Mouse (Mus musculus) lung, embryonic 15.5 days (tissue): Measurements from ENCODE around the gene Chkb. TPM values are rescaled to one million over a fixed set of nuclear protein-coding genes. Genes with fewer than 3 reads are reported as not detected.

Experiments
- ATAC-seq: fragments of 200-750 bp; cut with Nextera tagmentation; 2 replicates; pipeline ENCODE4 v1.8.0; 2017; ENCODE audit warnings: moderate number of reproducible peaks, borderline replicate concordance; ENCODE audit not compliant: low FRiP score, low TSS enrichment; ENCODE audit errors: extremely low read depth
- H3K27ac ChIP-seq: fragments of 300-500 bp; sonication (generic); 2 replicates; pipeline ENCODE4 v1.5.1; 2015; ENCODE audit warnings: moderate library complexity, mild to moderate bottlenecking, inconsistent platforms
- H3K27me3 ChIP-seq: fragments of 300-500 bp; sonication (generic); 2 replicates; pipeline ENCODE4 v1.6.1; 2015; ENCODE audit warnings: inconsistent platforms
- H3K36me3 ChIP-seq: fragments of 300-500 bp; sonication (generic); 2 replicates; pipeline ENCODE4 v1.6.1; 2015; ENCODE audit warnings: inconsistent platforms
- H3K4me1 ChIP-seq: fragments of 300-500 bp; sonication (generic); 2 replicates; pipeline ENCODE4 v1.6.1; 2015; ENCODE audit warnings: inconsistent platforms
- H3K4me2 ChIP-seq: fragments of 300-500 bp; sonication (generic); 2 replicates; pipeline ENCODE4 v1.6.1; 2015; ENCODE audit warnings: inconsistent platforms, mild to moderate bottlenecking, moderate library complexity
- H3K4me3 ChIP-seq: fragments of 300-500 bp; sonication (generic); 2 replicates; pipeline ENCODE4 v1.5.1; 2015; ENCODE audit warnings: mild to moderate bottlenecking, inconsistent platforms
- H3K9ac ChIP-seq: fragments of 300-500 bp; sonication (generic); 2 replicates; pipeline ENCODE4 v1.6.1; 2015; ENCODE audit warnings: inconsistent platforms
- H3K9me3 ChIP-seq: fragments of 300-500 bp; sonication (generic); 2 replicates; pipeline ENCODE4 v1.6.1; 2016; ENCODE audit warnings: inconsistent platforms
- WGBS: fragments of 180-500 bp; shearing (Covaris S2); methylation state at CpG from one replicate; pipeline ENCODE4 v1.1.7; 2015; 5-methylcytosine and 5-hydroxymethylcytosine counted together
- polyA plus RNA-seq: library from polyadenylated mRNA; unstranded; fragments of >200 nt; fragmentation: Nextera tagmentation; extraction: Ambion mirVana; gene quantifications from 2 replicates; pipeline ENCODE4 v1.2.1, GENCODE M21; 2015

Gene Chkb
- polyA plus RNA-seq, 1 experiment from 2014 or later = 57.9 TPM

- H3K4me1 ChIP-seq = peaks cover 13% of the 10 kb centered on the region
- ATAC-seq = no peak
- H3K9me3 ChIP-seq = no peaks in the 10 kb centered on the region
- no peak overlapping the region for H3K27ac ChIP-seq
- H3K27me3 ChIP-seq = no peaks in the 10 kb centered on the region
- H3K4me2 ChIP-seq = no peak overlapping the region
- no peak overlapping the region for H3K9ac ChIP-seq
- peaks cover 20% of the 10 kb centered on the region for H3K36me3 ChIP-seq
- H3K4me3 ChIP-seq = no peak overlapping the region
- WGBS = 90% methylated on average over 10 of the region's 10 CpGs
Measured at GRCm38 (mm10) chr15:89426716-89427115, 3.0 kb downstream of the Chkb start.

GRCm38 (mm10) chr15:89425711-89426121, 4.0 kb downstream of the Chkb start, which contains the start of gene Cpt1b:
Cpt1b (minus strand) TSS chr15:89425863.
- no peak for ATAC-seq
- H3K36me3 ChIP-seq = peaks cover 20% of the 10 kb centered on the region
- H3K4me2 ChIP-seq = no peak within 1 kb of the TSS
- 42% methylated on average over 6 of the region's 6 CpGs for WGBS
- no peak within 1 kb of the TSS for H3K4me3 ChIP-seq
- no peak within 1 kb of the TSS for H3K27ac ChIP-seq
- no peaks in the 10 kb centered on the region for H3K27me3 ChIP-seq
- peaks cover 13% of the 10 kb centered on the region for H3K4me1 ChIP-seq
- H3K9ac ChIP-seq = no peak within 1 kb of the TSS
- no peaks in the 10 kb centered on the region for H3K9me3 ChIP-seq

- Histone ChIP-seq H3K27ac (no peak overlapping the region), H3K4me3 (no peak overlapping the region), H3K4me2 (no peak overlapping the region), H3K36me3 (peaks cover 20% of the 10 kb centered on the region), H3K4me1 (peaks cover 8% of the 10 kb centered on the region), H3K27me3 (no peaks in the 10 kb centered on the region), H3K9ac (no peak overlapping the region), H3K9me3 (no peaks in the 10 kb centered on the region)
- no peak for ATAC-seq
- WGBS = 80% methylated on average over 8 of the region's 8 CpGs
Measured at GRCm38 (mm10) chr15:89424621-89425020, 5.1 kb downstream of the Chkb start.

GRCm38 (mm10) chr15:89421938-89422337, 7.8 kb downstream of the Chkb start:
- Histone ChIP-seq H3K4me2 (no peak overlapping the region), H3K4me1 (no peaks in the 10 kb centered on the region), H3K27ac (no peak overlapping the region), H3K36me3 (peaks cover 11% of the 10 kb centered on the region), H3K27me3 (no peaks in the 10 kb centered on the region), H3K4me3 (no peak overlapping the region), H3K9ac (no peak overlapping the region), H3K9me3 (no peaks in the 10 kb centered on the region)
- 93% methylated on average over 9 of the region's 9 CpGs for WGBS
- no peak for ATAC-seq

- WGBS = 82% methylated on average over 8 of the region's 8 CpGs
- Histone ChIP-seq H3K4me1 (no peaks in the 10 kb centered on the region), H3K4me2 (no peak overlapping the region), H3K4me3 (no peak overlapping the region), H3K9ac (no peak overlapping the region), H3K27me3 (no peaks in the 10 kb centered on the region), H3K9me3 (no peaks in the 10 kb centered on the region), H3K36me3 (no peaks in the 10 kb centered on the region), H3K27ac (no peak overlapping the region)
- ATAC-seq = no peak
Measured at GRCm38 (mm10) chr15:89415282-89415681, 14.4 kb downstream of the Chkb start.

- H3K9ac ChIP-seq = no peak within 1 kb of the TSS
- H3K4me3 ChIP-seq = no peak within 1 kb of the TSS
- H3K27me3 ChIP-seq = no peaks in the 10 kb centered on the region
- no peaks in the 10 kb centered on the region; the same call in 1 of the 2 replicates for H3K9me3 ChIP-seq
- no peak for ATAC-seq
- no peaks in the 10 kb centered on the region for H3K4me1 ChIP-seq
- H3K36me3 ChIP-seq = no peaks in the 10 kb centered on the region
- H3K27ac ChIP-seq = no peak within 1 kb of the TSS
- WGBS = 82% methylated on average over 24 of the region's 24 CpGs
- H3K4me2 ChIP-seq = no peak within 1 kb of the TSS
Measured at GRCm38 (mm10) chr15:89410118-89410517, 19.6 kb downstream of the Chkb start, which contains the start of gene Syce3. Syce3 (minus strand) TSS chr15:89410503.

- no peaks in the 10 kb centered on the region for H3K36me3 ChIP-seq
- no peak overlapping the region for H3K4me3 ChIP-seq
- no peak overlapping the region for H3K4me2 ChIP-seq
- H3K9ac ChIP-seq = no peak overlapping the region
- no peak for ATAC-seq
- H3K27ac ChIP-seq = no peak overlapping the region
- no peaks in the 10 kb centered on the region; the same call in 1 of the 2 replicates for H3K9me3 ChIP-seq
- H3K4me1 ChIP-seq = no peaks in the 10 kb centered on the region
- no peaks in the 10 kb centered on the region for H3K27me3 ChIP-seq
Measured at GRCm38 (mm10) chr15:89406691-89407090, 23.0 kb downstream of the Chkb start.

- no peak for ATAC-seq
- Histone ChIP-seq H3K4me1 (no peaks in the 10 kb centered on the region), H3K27ac (no peak overlapping the region), H3K4me3 (no peak overlapping the region), H3K36me3 (no peaks in the 10 kb centered on the region), H3K9ac (no peak overlapping the region), H3K9me3 (no peaks in the 10 kb centered on the region; the same call in 1 of the 2 replicates), H3K4me2 (no peak overlapping the region), H3K27me3 (no peaks in the 10 kb centered on the region)
- 73% methylated on average over 10 of the region's 10 CpGs for WGBS
Measured at GRCm38 (mm10) chr15:89404831-89405623, 24.7 kb downstream of the Chkb start.

- H3K9me3 ChIP-seq = no peaks in the 10 kb centered on the region; the same call in 1 of the 2 replicates
- 94% methylated on average over 1 of the region's 1 CpGs for WGBS
- no peak for ATAC-seq
- H3K27ac ChIP-seq = no peak overlapping the region
- no peak overlapping the region for H3K9ac ChIP-seq
- no peaks in the 10 kb centered on the region for H3K27me3 ChIP-seq
- no peaks in the 10 kb centered on the region for H3K4me1 ChIP-seq
- no peak overlapping the region for H3K4me3 ChIP-seq
- no peak overlapping the region for H3K4me2 ChIP-seq
- H3K36me3 ChIP-seq = no peaks in the 10 kb centered on the region
Measured at GRCm38 (mm10) chr15:89402471-89402870, 27.2 kb downstream of the Chkb start.

GRCm38 (mm10) chr15:89399716-89400115, 30.0 kb downstream of the Chkb start:
- Histone ChIP-seq H3K4me2 (no peak overlapping the region), H3K9ac (no peak overlapping the region), H3K27me3 (no peaks in the 10 kb centered on the region), H3K36me3 (no peaks in the 10 kb centered on the region), H3K4me1 (no peaks in the 10 kb centered on the region), H3K27ac (no peak overlapping the region), H3K9me3 (no peaks in the 10 kb centered on the region), H3K4me3 (no peak overlapping the region)
- 42% methylated on average over 1 of the region's 1 CpGs for WGBS
- ATAC-seq = no peak

- Histone ChIP-seq H3K36me3 (no peaks in the 10 kb centered on the region), H3K4me3 (no peak overlapping the region), H3K4me2 (no peak overlapping the region), H3K4me1 (no peaks in the 10 kb centered on the region), H3K9ac (no peak overlapping the region), H3K27me3 (no peaks in the 10 kb centered on the region), H3K9me3 (no peaks in the 10 kb centered on the region), H3K27ac (no peak overlapping the region)
- WGBS = 71% methylated on average over 2 of the region's 2 CpGs
- no peak for ATAC-seq
Measured at GRCm38 (mm10) chr15:89398146-89398545, 31.6 kb downstream of the Chkb start.

GRCm38 (mm10) chr15:89396883-89397282, 32.8 kb downstream of the Chkb start:
- WGBS = 81% methylated on average over 4 of the region's 4 CpGs
- H3K9me3 ChIP-seq = no peaks in the 10 kb centered on the region
- no peak overlapping the region for H3K27ac ChIP-seq
- H3K9ac ChIP-seq = no peak overlapping the region
- H3K4me1 ChIP-seq = no peaks in the 10 kb centered on the region
- no peak overlapping the region for H3K4me2 ChIP-seq
- no peak for ATAC-seq
- H3K4me3 ChIP-seq = no peak overlapping the region
- H3K36me3 ChIP-seq = no peaks in the 10 kb centered on the region
- no peaks in the 10 kb centered on the region for H3K27me3 ChIP-seq
